Mouse (Mus musculus): ENCODE measurements around the gene 4931406C07Rik. TPM values are rescaled to one million over a fixed set of nuclear protein-coding genes. Genes with fewer than 3 reads are reported as not detected.
A peak's percentile ranks its signal among the peaks of the same experiment; 100 is the strongest.

4931406C07Rik gene
- polyA plus RNA-seq, 1 experiment from 2014 or later = 9.5 TPM

DNA sequence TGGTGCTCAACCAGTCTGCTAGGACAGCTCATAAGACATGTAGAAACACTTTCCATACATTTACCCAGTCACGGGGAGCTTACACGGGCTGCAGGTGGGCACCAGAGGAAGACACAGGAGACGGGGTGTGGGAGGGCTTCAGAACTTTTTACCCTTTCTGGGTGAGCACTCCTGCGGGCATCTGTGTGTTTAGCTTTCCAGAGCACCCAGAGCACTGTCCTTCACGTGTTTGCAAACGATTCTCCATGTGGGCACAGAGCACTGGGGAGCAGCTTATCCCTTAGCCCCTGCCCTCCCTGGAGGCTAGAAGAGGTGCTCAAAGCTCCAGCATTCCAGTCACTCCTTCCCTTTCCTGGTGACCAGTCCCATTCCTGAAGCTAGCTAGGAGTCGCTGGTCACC, 51.7 kb downstream of the 4931406C07Rik start:
- no peak overlapping the region for H3K4me3 ChIP-seq (ENCODE audit: low read depth, low read length)
- DNase-seq (ENCODE audit: low spot score) (no peak), ATAC-seq (ENCODE audit: low read depth) (no peak)
- H3K36me3 ChIP-seq (ENCODE audit: control insufficient read depth, insufficient read depth, low read length) = no peaks in the 10 kb centered on the region
- WGBS = 79% methylated on average over 7 of the region's 7 CpGs
- H3K9me3 ChIP-seq (ENCODE audit: control insufficient read depth, low read length) = no peaks in the 10 kb centered on the region
- no peak overlapping the region for H3K27ac ChIP-seq (replicated peaks; ENCODE audit: low read depth, low read length)
- no peaks in the 10 kb centered on the region for H3K27me3 ChIP-seq (replicated peaks; ENCODE audit: control insufficient read depth, insufficient read depth, low read length)
- no peak overlapping the region for H3K4me2 ChIP-seq (ENCODE audit: low read depth, low read length)
- H3K4me1 ChIP-seq (ENCODE audit: control insufficient read depth, insufficient read depth, low read length) = no peaks in the 10 kb centered on the region
- no peak overlapping the region for H3K9ac ChIP-seq (ENCODE audit: low read depth, low read length)

GRCm38 (mm10) chr9:15252196-15252595, 54.1 kb downstream of the 4931406C07Rik start:
- H3K4me2 ChIP-seq (ENCODE audit: low read depth, low read length) = no peak overlapping the region
- H3K9me3 ChIP-seq (ENCODE audit: control insufficient read depth, low read length) = no peaks in the 10 kb centered on the region
- ATAC-seq (ENCODE audit: low read depth) (no peak), DNase-seq (ENCODE audit: low spot score) (no peak)
- no peak overlapping the region for H3K4me3 ChIP-seq (ENCODE audit: low read depth, low read length)
- H3K4me1 ChIP-seq (ENCODE audit: control insufficient read depth, insufficient read depth, low read length) = no peaks in the 10 kb centered on the region
- H3K9ac ChIP-seq (ENCODE audit: low read depth, low read length) = no peak overlapping the region
- WGBS = 78% methylated on average over 7 of the region's 7 CpGs
- H3K27ac ChIP-seq (replicated peaks; ENCODE audit: low read depth, low read length) = no peak overlapping the region
- H3K36me3 ChIP-seq (ENCODE audit: control insufficient read depth, insufficient read depth, low read length) = no peaks in the 10 kb centered on the region
- H3K27me3 ChIP-seq (replicated peaks; ENCODE audit: control insufficient read depth, insufficient read depth, low read length) = no peaks in the 10 kb centered on the region

GRCm38 (mm10) chr9:15250376-15250775, 55.9 kb downstream of the 4931406C07Rik start:
- Histone ChIP-seq H3K27ac (replicated peaks; ENCODE audit: low read depth, low read length) (no peak overlapping the region), H3K4me3 (ENCODE audit: low read depth, low read length) (no peak overlapping the region), H3K4me2 (ENCODE audit: low read depth, low read length) (no peak overlapping the region), H3K4me1 (ENCODE audit: control insufficient read depth, insufficient read depth, low read length) (no peaks in the 10 kb centered on the region), H3K36me3 (ENCODE audit: control insufficient read depth, insufficient read depth, low read length) (no peaks in the 10 kb centered on the region), H3K27me3 (replicated peaks; ENCODE audit: control insufficient read depth, insufficient read depth, low read length) (no peaks in the 10 kb centered on the region), H3K9ac (ENCODE audit: low read depth, low read length) (no peak overlapping the region), H3K9me3 (ENCODE audit: control insufficient read depth, low read length) (no peaks in the 10 kb centered on the region)
- ATAC-seq (ENCODE audit: low read depth) = no peak
- no peak for DNase-seq (ENCODE audit: low spot score)
- WGBS = 73% methylated on average over 7 of the region's 7 CpGs

DNA sequence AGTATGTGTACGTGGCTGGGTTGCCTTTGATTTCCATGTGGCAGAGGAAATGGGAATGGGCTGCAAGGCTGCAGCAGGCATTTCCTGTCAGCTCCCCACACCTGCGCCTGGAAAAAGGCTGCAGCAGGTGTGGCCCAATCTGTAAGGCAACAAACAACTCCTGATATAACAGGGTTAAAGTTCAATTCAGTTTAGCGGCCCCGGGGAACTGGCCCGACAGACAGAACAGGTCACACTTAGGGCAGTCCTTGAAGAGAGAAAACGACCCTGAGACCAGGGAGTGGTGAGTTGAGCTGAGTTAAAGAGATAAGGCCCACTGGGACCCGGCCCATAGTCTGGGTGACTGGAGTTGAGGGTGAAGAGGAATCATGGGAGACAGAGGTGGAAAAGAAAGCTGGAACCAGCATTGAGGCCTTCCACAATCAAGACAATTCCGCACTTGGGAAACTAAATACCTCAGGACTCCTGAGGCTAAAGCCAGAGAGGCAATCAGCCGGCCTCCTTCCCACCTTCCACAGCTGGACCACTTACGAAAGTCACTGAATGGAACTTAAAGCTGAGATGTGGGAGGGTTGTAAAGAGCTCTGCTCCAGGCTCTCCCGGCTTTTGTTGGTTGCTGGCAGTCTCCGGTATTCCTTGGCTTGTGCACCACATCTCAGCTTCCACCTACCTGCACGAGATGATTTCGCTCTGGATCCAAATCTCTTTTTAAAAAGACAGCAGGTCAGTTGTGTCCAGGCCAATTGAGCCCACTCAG, 60.8 kb downstream of the 4931406C07Rik start:
- no peak for ATAC-seq (ENCODE audit: low read depth)
- no peaks in the 10 kb centered on the region for H3K27me3 ChIP-seq (replicated peaks; ENCODE audit: control insufficient read depth, insufficient read depth, low read length)
- no peak overlapping the region for H3K9ac ChIP-seq (ENCODE audit: low read depth, low read length)
- no peak overlapping the region for H3K4me3 ChIP-seq (ENCODE audit: low read depth, low read length)
- no peaks in the 10 kb centered on the region for H3K4me1 ChIP-seq (ENCODE audit: control insufficient read depth, insufficient read depth, low read length)
- WGBS = 63% methylated on average over 14 of the region's 14 CpGs
- no peak overlapping the region for H3K4me2 ChIP-seq (ENCODE audit: low read depth, low read length)
- no peaks in the 10 kb centered on the region for H3K9me3 ChIP-seq (ENCODE audit: control insufficient read depth, low read length)
- DNase-seq (ENCODE audit: low spot score) = no peak
- H3K36me3 ChIP-seq (ENCODE audit: control insufficient read depth, insufficient read depth, low read length) = no peaks in the 10 kb centered on the region
- no peak overlapping the region for H3K27ac ChIP-seq (replicated peaks; ENCODE audit: low read depth, low read length)

- Histone ChIP-seq H3K27ac (replicated peaks; ENCODE audit: low read depth, low read length) (no peak overlapping the region), H3K4me2 (ENCODE audit: low read depth, low read length) (no peak overlapping the region), H3K9me3 (ENCODE audit: control insufficient read depth, low read length) (no peaks in the 10 kb centered on the region), H3K4me3 (ENCODE audit: low read depth, low read length) (no peak overlapping the region), H3K27me3 (replicated peaks; ENCODE audit: control insufficient read depth, insufficient read depth, low read length) (no peaks in the 10 kb centered on the region), H3K36me3 (ENCODE audit: control insufficient read depth, insufficient read depth, low read length) (no peaks in the 10 kb centered on the region), H3K4me1 (ENCODE audit: control insufficient read depth, insufficient read depth, low read length) (0 out of 2 replicates have a peak, but pooled peaks cover 3% of the 10 kb centered on the region), H3K9ac (ENCODE audit: low read depth, low read length) (no peak overlapping the region)
- ATAC-seq (ENCODE audit: low read depth) (no peak), DNase-seq (ENCODE audit: low spot score) (no peak)
- 86% methylated on average over 1 of the region's 1 CpGs for WGBS
These were observed 64.1 kb downstream of the 4931406C07Rik start for GRCm38 (mm10) chr9:15242130-15242529.

GRCm38 (mm10) chr9:15241596-15241939, 64.7 kb downstream of the 4931406C07Rik start:
- Histone ChIP-seq H3K27me3 (replicated peaks; ENCODE audit: control insufficient read depth, insufficient read depth, low read length) (no peaks in the 10 kb centered on the region), H3K36me3 (ENCODE audit: control insufficient read depth, insufficient read depth, low read length) (no peaks in the 10 kb centered on the region), H3K4me3 (ENCODE audit: low read depth, low read length) (no peak overlapping the region), H3K27ac (replicated peaks; ENCODE audit: low read depth, low read length) (no peak overlapping the region), H3K4me1 (ENCODE audit: control insufficient read depth, insufficient read depth, low read length) (0 out of 2 replicates have a peak, but pooled peaks cover 3% of the 10 kb centered on the region), H3K4me2 (ENCODE audit: low read depth, low read length) (no peak overlapping the region), H3K9ac (ENCODE audit: low read depth, low read length) (no peak overlapping the region), H3K9me3 (ENCODE audit: control insufficient read depth, low read length) (no peaks in the 10 kb centered on the region)
- DNase-seq (ENCODE audit: low spot score) = peak; percentile 45
- ATAC-seq (ENCODE audit: low read depth) = no peak
- WGBS = 49% methylated on average over 9 of the region's 9 CpGs

GRCm38 (mm10) chr9:15240863-15241595, 65.2 kb downstream of the 4931406C07Rik start:
- 0 out of 2 replicates have a peak, but pooled peaks cover 3% of the 10 kb centered on the region for H3K4me1 ChIP-seq (ENCODE audit: control insufficient read depth, insufficient read depth, low read length)
- H3K4me2 ChIP-seq (ENCODE audit: low read depth, low read length) = no peak overlapping the region
- ATAC-seq (ENCODE audit: low read depth) (no peak), DNase-seq (ENCODE audit: low spot score) (no peak)
- WGBS = 70% methylated on average over 6 of the region's 6 CpGs
- no peak overlapping the region for H3K9ac ChIP-seq (ENCODE audit: low read depth, low read length)
- no peak overlapping the region for H3K27ac ChIP-seq (replicated peaks; ENCODE audit: low read depth, low read length)
- H3K27me3 ChIP-seq (replicated peaks; ENCODE audit: control insufficient read depth, insufficient read depth, low read length) = no peaks in the 10 kb centered on the region
- H3K36me3 ChIP-seq (ENCODE audit: control insufficient read depth, insufficient read depth, low read length) = no peaks in the 10 kb centered on the region
- H3K9me3 ChIP-seq (ENCODE audit: control insufficient read depth, low read length) = no peaks in the 10 kb centered on the region
- H3K4me3 ChIP-seq (ENCODE audit: low read depth, low read length) = no peak overlapping the region

GRCm38 (mm10) chr9:15240006-15240405, 66.2 kb downstream of the 4931406C07Rik start:
- DNase-seq (ENCODE audit: low spot score) (no peak), ATAC-seq (ENCODE audit: low read depth) (no peak)
- Histone ChIP-seq H3K4me2 (ENCODE audit: low read depth, low read length) (no peak overlapping the region), H3K27ac (replicated peaks; ENCODE audit: low read depth, low read length) (no peak overlapping the region), H3K27me3 (replicated peaks; ENCODE audit: control insufficient read depth, insufficient read depth, low read length) (no peaks in the 10 kb centered on the region), H3K4me1 (ENCODE audit: control insufficient read depth, insufficient read depth, low read length) (0 out of 2 replicates have a peak, but pooled peaks cover 3% of the 10 kb centered on the region), H3K9ac (ENCODE audit: low read depth, low read length) (no peak overlapping the region), H3K9me3 (ENCODE audit: control insufficient read depth, low read length) (no peaks in the 10 kb centered on the region), H3K4me3 (ENCODE audit: low read depth, low read length) (no peak overlapping the region), H3K36me3 (ENCODE audit: control insufficient read depth, insufficient read depth, low read length) (no peaks in the 10 kb centered on the region)
- whole genome bisulfite sequencing = 97% methylated on average over 6 of the region's 6 CpGs

Measured in embryonic facial prominence, embryonic 14.5 days (tissue).